Mouse (Mus musculus): ENCODE measurements around the gene Ago1.

The Ago1 gene

GRCm38 (mm10) chr4:126412526-126412925 lies 55.9 kb downstream of the Ago1 start:
- DNase-seq (ENCODE audit: low spot score in 2 of 2), result no peak

Data from frontal cortex, postnatal 14 days (tissue).